Mouse (Mus musculus) layer of hippocampus, adult 11-12 months (tissue): ENCODE data around the gene Eif2ak1.
A peak's percentile ranks its signal among the peaks of the same experiment; 100 is the strongest.

ENCODE experiments used
- DNase-seq: peaks from one replicate; pipeline ENCODE4 v3.0.0; 2022; ENCODE audit warnings: low spot score

Gene Eif2ak1

DNA sequence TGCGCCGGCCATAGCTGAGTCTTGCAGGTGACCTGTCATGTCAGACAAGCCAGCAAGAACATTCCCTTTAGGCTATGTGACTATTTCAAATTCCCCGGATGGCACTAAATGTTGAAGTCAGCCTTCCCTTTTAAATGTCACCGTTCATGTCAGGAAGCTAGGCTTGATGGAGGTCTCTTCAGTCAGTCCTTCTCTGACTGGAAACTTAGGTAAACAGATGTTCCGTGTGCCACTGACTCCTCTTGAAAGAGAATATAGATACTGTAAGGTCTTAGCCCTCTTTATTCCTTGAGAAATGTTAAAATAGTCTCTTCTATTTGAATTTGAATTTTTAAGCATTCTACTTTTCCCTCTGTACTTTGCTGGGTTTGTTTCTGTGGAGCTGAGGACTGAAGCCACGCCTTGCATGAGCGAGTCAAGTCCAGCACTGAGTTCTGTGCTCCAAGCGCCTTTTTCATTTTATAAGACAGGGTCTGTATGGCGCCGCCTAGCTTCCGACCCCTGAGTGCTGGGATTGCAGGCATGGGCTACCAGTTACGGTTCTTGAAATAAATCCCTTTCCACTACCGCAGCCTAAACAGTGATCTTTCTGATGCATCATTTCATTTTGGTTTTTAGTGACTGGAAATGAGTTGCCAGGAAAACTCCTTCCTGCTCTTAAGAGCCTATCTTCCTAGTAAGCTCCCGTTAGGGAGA is 80.2 kb downstream of the Eif2ak1 start, which contains the start of gene Ankrd61:
Gene Ankrd61 (minus strand): TSS at position 51 of the 696 bp plus-strand sequence.
- DNase-seq: no peak

DNA sequence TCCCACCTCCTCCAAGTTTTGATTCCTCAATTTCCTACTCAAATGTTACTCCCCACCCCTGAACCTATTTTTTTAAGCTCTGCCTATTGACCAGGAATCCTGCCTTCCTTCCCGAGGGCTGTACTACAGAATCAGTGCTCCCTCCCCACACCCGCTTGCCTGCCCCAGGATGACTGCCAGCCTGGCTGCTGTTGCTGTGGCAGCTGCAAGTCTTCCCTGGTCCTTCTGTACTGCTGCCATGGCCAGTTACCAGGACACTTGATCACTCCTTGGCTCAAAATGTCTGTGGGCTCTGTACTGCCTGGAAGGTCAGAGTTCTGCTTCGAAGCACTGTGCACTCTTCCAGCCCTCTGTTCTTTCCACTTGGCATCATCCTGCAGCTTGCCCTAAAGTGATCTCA is 84.5 kb downstream of the Eif2ak1 start:
- DNase-seq: peak; percentile 29

DNA sequence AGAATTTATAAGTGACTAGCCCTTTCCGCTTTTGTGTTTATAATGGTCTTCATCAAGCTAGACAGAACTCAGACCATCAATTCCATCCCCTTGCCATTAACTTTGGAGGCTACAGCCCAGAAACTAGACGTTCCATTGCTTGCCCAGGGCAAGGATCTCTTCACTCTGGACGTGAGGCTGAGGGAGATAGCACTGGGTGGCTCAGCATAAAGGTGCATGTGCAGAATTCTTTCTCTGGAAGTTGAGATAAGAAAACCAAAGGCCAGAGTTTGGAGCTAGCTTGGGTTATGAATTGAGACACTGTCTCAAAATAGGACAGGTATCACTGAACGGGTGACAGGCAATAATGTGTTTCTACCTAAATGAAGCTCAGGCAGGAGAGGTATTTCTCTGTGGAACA is 86.2 kb downstream of the Eif2ak1 start:
- DNase-seq: no peak

DNA sequence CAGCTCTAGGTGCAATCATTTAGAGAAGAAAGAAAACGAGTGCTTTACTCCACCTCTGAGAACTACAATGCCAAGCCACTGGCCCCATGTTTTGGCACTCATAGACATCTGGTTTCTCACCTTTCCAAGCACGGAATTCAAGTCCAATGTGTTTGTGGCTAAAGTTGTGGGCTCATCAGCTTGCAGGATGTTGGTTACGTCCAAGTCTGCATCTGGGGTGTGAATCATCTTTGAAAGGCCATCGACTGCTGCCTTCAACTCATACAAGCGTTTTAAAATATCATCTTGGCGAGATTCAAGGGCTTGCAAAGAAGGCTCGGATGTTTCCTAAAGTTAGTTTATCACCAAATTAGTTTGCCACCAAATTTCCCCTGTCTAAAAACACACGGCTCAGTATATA is 88.8 kb downstream of the Eif2ak1 start:
- DNase-seq: no peak

DNA sequence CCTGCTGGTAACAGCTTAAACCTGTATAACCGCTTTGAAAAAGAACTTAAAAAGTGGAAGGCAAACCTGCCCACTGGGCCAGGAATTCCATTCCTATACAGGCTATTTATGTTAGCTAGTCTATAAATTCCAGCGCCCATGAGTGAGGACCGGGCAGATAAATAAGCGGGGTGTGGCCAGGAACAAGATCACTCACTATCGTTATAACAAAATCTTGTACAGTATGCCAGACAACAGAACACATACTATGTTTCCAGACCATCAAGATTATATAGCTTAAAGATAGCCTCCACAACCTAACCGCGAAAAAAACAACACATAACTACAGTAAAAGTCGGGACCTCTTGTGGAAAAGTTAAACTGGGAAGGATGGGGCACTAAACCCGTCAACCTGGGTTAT is 91.3 kb downstream of the Eif2ak1 start:
- no peak for DNase-seq

DNA sequence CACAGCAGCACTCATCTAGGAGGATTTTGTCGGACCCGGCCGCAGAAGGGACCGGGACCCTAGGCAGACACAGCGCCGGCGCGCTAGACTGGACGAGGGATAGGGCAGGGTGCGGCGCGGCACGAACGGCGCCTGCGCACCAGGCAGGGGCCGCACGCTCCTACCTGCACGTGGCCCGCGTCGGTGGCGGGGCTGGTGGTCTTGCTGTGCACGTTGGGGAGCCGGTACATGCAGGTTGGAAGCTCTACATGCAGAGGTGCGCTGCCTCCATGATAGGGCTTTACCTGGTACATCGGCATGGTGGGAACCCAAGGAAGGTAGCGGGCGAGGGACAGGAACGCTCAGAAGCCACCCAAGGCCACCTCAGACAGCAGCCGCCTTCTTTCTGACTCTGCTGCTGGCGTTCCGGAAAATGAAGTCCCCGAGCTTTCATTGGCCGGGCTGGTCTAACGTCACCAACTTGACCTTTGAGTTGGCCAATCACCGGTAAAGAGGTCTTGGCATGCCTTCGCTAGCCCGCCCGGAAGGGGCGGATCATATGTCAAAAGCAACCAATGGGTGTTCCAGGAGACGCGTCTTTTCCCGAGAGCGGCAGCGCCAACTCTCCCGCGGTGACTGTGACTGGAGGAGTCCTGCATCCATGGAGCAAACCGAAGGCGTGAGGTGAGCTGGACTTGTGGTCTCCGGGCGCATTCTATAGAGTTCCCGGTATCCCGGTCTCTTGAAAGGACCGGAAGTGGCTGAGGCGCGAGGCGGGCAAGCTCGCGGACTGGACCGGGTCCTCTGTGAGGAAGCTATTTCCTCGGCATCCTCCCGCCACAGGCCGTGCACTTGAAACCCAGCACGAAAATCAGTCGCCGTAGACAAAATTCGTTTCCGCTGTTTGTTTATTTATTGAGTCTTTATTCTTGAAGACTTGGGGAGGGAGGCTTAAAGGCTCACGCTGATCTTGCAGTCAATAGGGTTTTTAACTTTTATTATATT is 92.1 kb downstream of the Eif2ak1 start, which contains the start of the genes Aimp2 and Pms2:
Gene Aimp2 (minus strand): TSS at position 431 of the 984 bp plus-strand sequence.
Gene Pms2 (plus strand): TSS at position 548 of the 984 bp plus-strand sequence.
- DNase-seq: peak; percentile 98

DNA sequence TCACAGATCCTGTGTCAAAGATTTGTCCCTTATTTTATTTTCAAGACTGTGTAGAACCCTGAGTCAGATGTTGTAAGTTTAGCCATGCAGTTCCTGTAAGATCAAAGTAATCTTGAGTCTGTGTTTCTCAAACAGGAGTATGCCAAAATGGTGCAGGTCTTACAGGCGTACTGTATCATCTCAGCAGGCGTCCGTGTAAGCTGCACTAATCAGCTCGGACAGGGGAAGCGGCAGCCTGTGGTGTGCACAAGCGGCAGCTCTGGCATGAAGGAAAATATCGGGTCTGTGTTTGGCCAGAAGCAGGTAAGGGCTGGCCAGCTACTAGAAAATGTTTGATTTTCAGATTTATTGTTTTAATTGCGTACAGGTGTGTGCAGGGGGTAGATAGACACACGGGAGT is 98.6 kb downstream of the Eif2ak1 start:
- no peak for DNase-seq

DNA sequence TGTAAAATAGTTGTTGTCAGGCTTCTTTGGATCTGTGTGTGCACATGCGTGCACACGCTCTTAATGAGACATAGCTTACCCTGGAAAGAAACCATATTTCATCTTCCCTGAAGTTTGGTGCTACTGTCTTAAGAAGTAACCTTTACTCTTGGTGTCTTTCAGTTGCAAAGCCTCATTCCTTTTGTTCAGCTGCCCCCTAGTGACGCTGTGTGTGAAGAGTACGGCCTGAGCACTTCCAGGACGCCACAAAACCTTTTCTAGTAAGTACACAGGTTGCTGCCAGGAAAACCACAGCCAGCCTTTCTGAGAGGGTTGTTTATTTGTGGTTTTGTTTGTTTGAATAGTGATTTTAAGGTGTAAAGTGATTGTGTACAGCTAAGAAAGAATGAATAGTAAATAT is 99.8 kb downstream of the Eif2ak1 start:
- DNase-seq: peak; percentile 31

DNA sequence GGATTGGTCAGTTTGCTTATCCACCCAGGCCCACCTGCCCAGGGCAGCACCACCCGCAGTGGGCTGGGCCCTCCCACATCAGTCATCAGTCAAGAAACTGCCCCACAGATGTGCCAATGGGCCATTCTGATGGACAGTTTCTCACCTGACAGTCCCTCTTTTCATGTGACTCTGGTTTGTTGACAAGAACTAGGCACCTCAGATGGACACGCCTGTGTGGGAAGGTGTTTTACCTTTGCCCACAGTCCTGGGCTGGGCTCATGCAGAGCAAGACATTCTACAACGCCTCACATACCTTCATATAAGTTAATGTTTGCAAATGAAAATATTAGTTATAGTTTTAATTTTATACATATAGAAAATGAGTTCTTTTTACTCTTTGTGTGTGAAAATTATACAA is 100.5 kb downstream of the Eif2ak1 start:
- DNase-seq: no peak

DNA sequence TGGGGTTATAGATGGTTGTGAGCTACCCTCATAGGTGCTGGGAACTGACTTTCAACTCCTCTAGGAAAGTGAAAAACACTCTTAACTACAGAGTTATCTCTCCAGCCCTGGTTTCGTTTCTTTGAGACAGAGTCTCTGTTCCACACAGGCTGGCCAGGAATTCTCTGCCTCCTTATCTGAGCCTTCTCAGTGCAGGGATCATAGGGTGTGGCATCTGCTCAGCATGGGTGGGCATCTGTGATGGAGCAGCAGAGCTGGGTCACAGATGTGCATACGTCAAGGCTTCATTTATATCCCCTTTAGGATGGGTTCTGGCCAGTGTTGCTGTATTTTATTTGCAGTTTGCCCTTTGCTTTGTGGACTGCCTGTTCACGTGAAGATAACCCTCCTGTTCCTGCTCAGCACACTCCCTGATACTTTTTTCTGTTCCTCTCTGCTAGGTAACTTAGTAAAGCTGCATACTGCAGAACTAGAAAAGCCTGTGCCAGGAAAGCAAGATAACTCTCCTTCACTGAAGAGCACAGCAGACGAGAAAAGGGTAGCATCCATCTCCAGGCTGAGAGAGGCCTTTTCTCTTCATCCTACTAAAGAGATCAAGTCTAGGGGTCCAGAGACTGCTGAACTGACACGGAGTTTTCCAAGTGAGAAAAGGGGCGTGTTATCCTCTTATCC is 107.3 kb downstream of the Eif2ak1 start:
- no peak for DNase-seq

DNA sequence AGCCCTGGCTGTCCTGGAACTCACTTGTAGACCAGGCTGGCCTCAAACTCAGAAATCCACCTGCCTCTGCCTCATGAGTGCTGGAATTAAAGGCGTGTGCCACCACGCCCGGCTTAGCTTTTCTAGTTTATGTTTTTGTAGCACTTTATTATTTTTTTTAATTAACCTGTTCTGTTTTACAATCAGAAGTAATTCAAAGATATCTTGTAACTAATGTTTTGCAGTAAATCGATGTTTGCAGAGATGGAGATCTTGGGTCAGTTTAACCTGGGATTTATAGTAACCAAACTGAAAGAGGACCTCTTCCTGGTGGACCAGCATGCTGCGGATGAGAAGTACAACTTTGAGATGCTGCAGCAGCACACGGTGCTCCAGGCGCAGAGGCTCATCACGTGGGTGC is 110.3 kb downstream of the Eif2ak1 start, which contains the start of gene Gm42421:
Gene Gm42421 (plus strand): TSS at position 301 of the 400 bp plus-strand sequence.
- no peak for DNase-seq

DNA sequence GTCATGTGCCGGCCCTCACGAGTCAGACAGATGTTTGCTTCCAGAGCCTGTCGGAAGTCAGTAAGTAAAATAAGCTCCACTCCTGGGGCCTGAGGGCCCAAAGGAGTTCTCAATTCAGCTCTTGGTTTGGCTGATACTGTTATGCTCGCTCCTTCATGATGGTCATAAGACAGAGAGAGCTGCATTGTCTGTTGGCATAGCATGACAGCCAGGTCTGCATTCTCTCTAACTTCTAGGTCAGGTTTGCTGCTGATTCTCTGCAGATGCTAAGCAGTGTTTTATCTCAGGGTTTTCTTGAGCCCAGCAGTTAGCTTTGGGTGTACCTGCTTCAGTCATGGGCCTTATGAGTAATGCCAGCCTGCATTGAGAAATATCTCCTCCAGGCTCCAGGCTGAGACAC is 111.7 kb downstream of the Eif2ak1 start:
- no peak for DNase-seq

DNA sequence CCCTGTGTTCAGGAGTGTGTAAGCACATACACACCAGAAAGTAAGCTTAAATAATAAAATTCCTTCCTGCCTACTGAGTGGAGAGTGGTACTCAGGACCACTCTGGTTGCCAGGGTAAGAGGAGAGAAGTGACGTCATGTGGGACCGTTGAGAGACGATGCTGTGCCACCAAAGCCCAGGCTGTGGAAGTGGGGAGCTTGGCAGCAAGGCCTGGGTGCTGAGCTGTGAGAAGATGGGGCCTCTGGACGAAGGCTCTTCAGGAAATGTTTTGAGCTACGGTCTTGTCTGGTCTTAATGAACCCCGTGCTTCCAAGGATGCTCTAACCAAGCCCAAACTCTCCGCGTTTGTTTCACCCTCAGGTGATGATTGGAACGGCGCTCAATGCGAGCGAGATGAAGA is 113.1 kb downstream of the Eif2ak1 start:
- no peak for DNase-seq

DNA sequence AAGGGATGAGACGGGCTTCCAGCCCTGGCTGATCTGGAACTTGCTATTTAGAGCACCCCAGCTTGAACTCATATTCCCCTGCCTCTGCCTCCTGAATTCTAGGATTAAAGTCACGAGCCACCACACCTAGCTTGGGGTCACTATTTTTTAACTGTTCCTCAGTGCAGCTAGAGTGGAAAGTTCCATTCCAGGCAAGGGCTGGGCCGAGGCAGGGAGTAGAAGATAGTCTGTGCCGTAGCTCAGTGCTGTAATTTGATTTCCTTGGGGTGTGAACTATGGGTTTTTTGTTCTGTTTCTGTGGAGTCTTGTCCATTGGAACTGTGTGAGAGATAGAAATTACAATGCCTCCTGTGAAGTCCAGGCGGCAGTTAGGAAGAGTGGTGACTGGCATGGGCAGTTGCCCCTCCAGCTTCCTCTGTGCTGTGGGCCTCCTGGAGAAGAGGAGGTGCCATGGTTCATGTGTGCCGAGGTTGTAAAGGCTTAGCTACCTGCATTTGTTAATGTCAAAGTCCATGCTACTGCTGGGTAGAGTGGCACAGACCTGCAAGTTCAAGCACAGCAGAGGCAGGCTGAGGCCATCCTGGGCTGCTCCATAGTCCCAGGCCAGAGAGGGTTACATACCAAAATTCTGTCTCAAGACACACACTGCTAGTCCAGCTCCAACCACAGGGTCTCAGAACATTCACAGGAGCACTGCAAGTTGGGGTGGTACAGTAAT is 114.4 kb downstream of the Eif2ak1 start:
- no peak for DNase-seq

DNA sequence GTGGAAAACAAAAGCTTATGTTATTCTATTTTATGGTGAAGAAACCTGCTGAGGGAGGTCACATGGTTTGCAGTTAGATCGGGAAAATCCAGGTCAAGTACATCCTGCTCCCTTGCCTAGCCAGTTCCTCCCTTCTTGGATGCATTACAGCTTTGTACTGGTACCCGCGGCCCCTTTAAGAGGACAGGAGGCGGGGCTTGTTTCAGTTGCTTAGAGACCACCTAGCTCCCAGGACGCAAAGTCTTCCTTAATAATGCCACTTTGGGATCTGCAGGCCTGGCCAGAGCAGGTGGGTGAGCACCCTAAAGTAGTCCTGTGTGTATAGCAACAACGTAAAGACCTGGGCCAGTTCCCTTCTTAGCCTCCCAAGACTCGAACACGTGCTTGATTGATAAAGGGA is 115.2 kb downstream of the Eif2ak1 start, which contains the start of gene Rsph10b:
Gene Rsph10b (plus strand): TSS at position 205 of the 400 bp plus-strand sequence.
- peak; percentile 34 for DNase-seq

DNA sequence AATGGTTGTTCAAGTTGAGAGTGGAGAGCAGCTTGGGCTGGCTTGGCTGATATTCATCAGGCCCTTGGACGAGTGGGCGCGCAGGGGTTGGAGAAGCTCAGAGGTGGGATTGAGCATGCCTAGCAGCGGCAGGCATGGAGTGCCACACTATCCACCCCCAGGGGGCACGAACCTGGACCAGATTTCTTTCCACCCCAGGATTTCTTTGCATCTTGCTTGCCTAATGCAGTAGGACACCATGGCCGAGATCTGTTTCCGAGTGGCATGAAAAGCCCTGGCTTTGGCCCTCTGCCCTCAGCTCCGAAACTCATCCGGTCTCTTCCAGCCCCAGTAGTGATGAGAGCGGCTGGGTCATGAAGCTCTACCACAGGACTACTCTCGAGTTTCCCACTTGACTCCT is 115.8 kb downstream of the Eif2ak1 start:
- no peak for DNase-seq

DNA sequence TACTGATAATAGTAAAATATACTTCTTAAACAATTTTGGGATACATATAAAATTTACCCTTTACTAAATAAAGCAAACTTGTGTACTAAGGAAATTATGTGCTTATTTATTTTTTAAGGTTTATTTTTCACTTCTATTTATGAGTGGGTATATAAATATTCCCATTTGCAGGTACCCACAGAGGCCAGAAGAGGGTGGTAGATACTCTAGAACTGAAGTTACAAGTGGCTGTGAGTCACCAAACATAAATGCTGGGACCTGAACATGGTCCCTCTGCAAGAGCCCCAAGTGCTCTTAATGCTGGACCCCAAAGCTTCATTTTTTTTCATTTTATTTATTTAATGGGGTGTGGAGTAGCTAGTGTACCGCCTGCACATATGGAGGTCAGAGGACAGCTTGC is 116.3 kb downstream of the Eif2ak1 start:
- DNase-seq: no peak

DNA sequence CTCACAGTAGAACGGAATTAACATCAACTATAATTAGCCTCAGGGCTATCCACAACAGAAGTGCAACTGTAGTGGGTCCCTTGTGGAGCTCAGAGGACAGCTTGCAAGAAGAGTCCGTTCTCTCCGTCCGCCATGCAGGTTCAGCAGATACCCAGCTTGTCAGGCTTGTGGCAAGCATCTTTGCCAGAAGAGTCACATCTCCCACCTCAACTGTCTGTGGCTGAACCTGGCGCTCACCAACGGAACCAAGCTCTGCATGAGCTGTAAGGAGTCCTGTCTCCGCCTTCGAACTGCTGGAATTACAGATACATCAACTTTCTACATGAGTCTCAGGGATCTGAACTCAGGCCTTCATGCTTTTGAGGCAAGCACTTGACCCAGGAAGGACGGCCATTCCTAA is 118.6 kb downstream of the Eif2ak1 start:
- no peak for DNase-seq

DNA sequence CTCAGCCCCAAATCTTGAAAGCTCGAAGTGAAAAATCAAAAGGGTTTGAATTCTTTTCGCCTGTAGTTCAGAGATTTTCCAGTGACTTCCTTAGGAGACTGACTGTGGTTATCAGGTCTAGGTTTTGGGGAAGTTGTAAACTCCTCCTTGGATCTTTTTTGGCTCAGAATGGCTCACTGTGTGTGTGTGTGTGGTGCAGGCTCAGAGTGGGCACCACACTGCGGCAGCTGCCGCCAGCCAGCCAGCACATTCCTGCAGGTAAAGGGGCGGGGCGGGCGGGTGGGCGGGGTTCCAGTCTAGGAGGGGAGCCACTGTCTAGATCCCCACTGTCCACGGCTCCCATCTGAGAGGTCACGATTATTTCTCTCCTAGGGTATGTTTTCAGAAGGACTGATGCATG is 124.0 kb downstream of the Eif2ak1 start:
- no peak for DNase-seq

DNA sequence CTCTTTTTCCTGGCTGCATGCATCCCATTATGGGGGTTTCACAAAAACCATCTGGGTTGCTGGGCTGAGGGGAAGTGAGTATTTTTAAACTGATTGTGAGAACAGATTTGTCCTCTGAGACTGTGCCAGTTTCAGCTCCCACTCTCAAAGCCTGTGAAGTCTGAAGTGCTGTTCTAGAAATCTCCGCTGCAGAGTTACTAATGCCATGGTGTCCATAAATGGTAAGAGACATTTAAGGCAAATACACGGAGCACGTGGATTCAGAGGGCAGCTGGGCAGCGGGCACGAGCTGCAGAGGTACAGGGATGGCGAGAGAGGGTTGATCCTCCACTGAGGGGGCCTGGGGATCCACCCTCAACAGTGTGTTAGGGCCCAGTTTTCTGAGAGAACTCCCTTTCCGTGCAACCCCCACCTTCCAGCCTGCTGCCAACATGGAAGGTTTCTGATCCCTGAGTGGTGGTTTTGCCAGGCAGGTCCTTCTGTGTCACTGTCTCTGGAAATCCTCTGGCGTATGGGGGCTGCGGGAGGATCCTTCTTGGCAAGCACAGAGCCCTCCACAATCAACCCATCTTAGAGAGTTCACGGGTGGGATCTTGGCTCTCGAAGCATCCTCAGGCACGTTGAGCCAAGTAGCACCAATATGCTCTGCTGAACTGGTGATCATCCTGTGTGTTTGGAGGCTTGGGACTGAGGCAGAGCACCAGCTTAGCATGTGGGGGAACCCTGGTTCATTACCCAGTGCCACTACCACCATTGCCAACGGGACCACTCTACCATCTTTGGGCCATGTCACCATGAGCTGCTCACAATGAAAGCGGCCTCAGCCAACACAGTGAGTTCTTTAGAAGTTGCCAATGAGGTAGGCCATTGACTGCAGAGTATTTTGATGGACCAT is 125.9 kb downstream of the Eif2ak1 start:
- peak; percentile 85 for DNase-seq
